Mouse (Mus musculus) midbrain, embryonic 14.5 days (tissue): ENCODE data around the gene 2310022A10Rik. TPM values are rescaled to one million over a fixed set of nuclear protein-coding genes. Genes with fewer than 3 reads are reported as not detected.
"Not testable (repeated sequence)": the region's sequence is repeated elsewhere in the genome, so short reads cannot be mapped to it uniquely, and the experiment has no call there.

ENCODE experiments used
- ATAC-seq: fragments of 200-750 bp; cut with Nextera tagmentation; 2 replicates; pipeline ENCODE4 v1.8.0; 2017; ENCODE audit warnings: moderate number of reproducible peaks, moderate library complexity; ENCODE audit not compliant: low FRiP score, low TSS enrichment
- DNase-seq: peaks from one replicate; pipeline ENCODE4 v3.0.0-alpha.2; 2015
- H3K27ac ChIP-seq: fragments of 300-500 bp; sonication (generic); replicated peaks from 2 replicates; pipeline ENCODE4 v1.5.1; 2014; ENCODE audit warnings: mild to moderate bottlenecking, low read depth, low read length, moderate library complexity
- H3K27me3 ChIP-seq: fragments of 300-500 bp; sonication (generic); 2 replicates; pipeline ENCODE4 v1.6.1; 2014; ENCODE audit warnings: low read length, control low read depth, mixed read lengths; ENCODE audit not compliant: control insufficient read depth, insufficient read depth
- H3K36me3 ChIP-seq: fragments of 300-500 bp; sonication (generic); 2 replicates; pipeline ENCODE4 v1.6.1; 2014; ENCODE audit warnings: low read length, control low read depth; ENCODE audit not compliant: control insufficient read depth, insufficient read depth
- H3K4me1 ChIP-seq: fragments of 300-500 bp; sonication (generic); 2 replicates; pipeline ENCODE4 v1.6.1; 2014; ENCODE audit warnings: mild to moderate bottlenecking, antibody characterized with exemption, low read length, control low read depth; ENCODE audit not compliant: control insufficient read depth, insufficient read depth
- H3K4me2 ChIP-seq: fragments of 300-500 bp; sonication (generic); 2 replicates; pipeline ENCODE4 v1.6.1; 2014; ENCODE audit warnings: mild to moderate bottlenecking, low read length, moderate library complexity
- H3K4me3 ChIP-seq: fragments of 300-500 bp; sonication (generic); replicated peaks from 2 replicates; pipeline ENCODE4 v1.5.1; 2014; ENCODE audit warnings: low read depth, low read length
- H3K9ac ChIP-seq: fragments of 300-500 bp; sonication (generic); replicated peaks from 2 replicates; pipeline ENCODE4 v1.6.1; 2014; ENCODE audit warnings: mild to moderate bottlenecking, low read length, moderate library complexity
- H3K9me3 ChIP-seq: fragments of 300-500 bp; sonication (generic); 2 replicates; pipeline ENCODE4 v1.6.1; 2016; ENCODE audit warnings: low read length, control low read depth, mixed read lengths; ENCODE audit not compliant: control insufficient read depth
- WGBS: fragments of 180-500 bp; shearing (Covaris S2); extraction: QIAGEN DNeasy Blood & Tissue Kit; methylation state at CpG from one replicate; pipeline ENCODE4 v1.1.7; 2014; 5-methylcytosine and 5-hydroxymethylcytosine counted together
- polyA plus RNA-seq: library from polyadenylated mRNA; unstranded; fragments of >200 nt; fragmentation: Nextera tagmentation; extraction: Ambion mirVana; gene quantifications from 2 replicates; pipeline ENCODE4 v1.2.1, GENCODE M21; 2014

The 2310022A10Rik gene
- polyA plus RNA-seq, 1 experiment from 2014 or later: 26.3 TPM

GRCm38 (mm10) chr7:27628190-27628589 is 75.2 kb downstream of the 2310022A10Rik start:
- DNase-seq: no peak
- no peak overlapping the region for H3K27ac ChIP-seq

GRCm38 (mm10) chr7:27628816-27629215 is 75.8 kb downstream of the 2310022A10Rik start:
- H3K36me3 ChIP-seq: peaks cover 66% of the 10 kb centered on the region
- ATAC-seq, DNase-seq: not testable (repeated sequence)

More at GRCm38 (mm10) chr7:27628190-27628589, 75.2 kb downstream of the 2310022A10Rik start:
- H3K27me3 ChIP-seq: no peaks in the 10 kb centered on the region
- H3K4me1 ChIP-seq: no peaks in the 10 kb centered on the region
- no peaks in the 10 kb centered on the region for H3K9me3 ChIP-seq
- no peak overlapping the region for H3K4me3 ChIP-seq
- H3K9ac ChIP-seq: no peak overlapping the region
- H3K4me2 ChIP-seq: no peak overlapping the region
- 96% methylated on average over 6 of the region's 6 CpGs for WGBS
- ATAC-seq: no peak
- peaks cover 67% of the 10 kb centered on the region for H3K36me3 ChIP-seq

GRCm38 (mm10) chr7:27631439-27631838 is 78.4 kb downstream of the 2310022A10Rik start:
- Histone ChIP-seq H3K27ac (no peak overlapping the region), H3K4me2 (no peak overlapping the region), H3K27me3 (no peaks in the 10 kb centered on the region), H3K9me3 (no peaks in the 10 kb centered on the region), H3K9ac (no peak overlapping the region), H3K4me1 (no peaks in the 10 kb centered on the region), H3K36me3 (peaks cover 66% of the 10 kb centered on the region), H3K4me3 (no peak overlapping the region)
- WGBS: 98% methylated on average over 4 of the region's 4 CpGs
- ATAC-seq: no peak
- no peak for DNase-seq

More at GRCm38 (mm10) chr7:27628816-27629215, 75.8 kb downstream of the 2310022A10Rik start:
- 97% methylated on average over 7 of the region's 7 CpGs for WGBS
- not testable (repeated sequence) for H3K4me1 ChIP-seq, H3K9ac ChIP-seq, H3K9me3 ChIP-seq, H3K27ac ChIP-seq, H3K4me3 ChIP-seq, H3K4me2 ChIP-seq, H3K27me3 ChIP-seq

Other genes starting within 250 kb of the 2310022A10Rik start
- gene Ltbp4, start 215.5 kb upstream of the 2310022A10Rik start, polyA plus RNA-seq: 6.4 and 7.4 TPM in 2 replicates
- 50.4 and 52.5 TPM in 2 replicates for gene Shkbp1, start 197.2 kb upstream of the 2310022A10Rik start, polyA plus RNA-seq
- gene Gm20479, start 195.8 kb upstream of the 2310022A10Rik start, polyA plus RNA-seq: not detected in 2 replicates
- gene Sptbn4, start 105.5 kb upstream of the 2310022A10Rik start, polyA plus RNA-seq: 4.1 and 4.7 TPM in 2 replicates
- gene Blvrb, start 105.3 kb upstream of the 2310022A10Rik start, polyA plus RNA-seq: 8.9 and 17.3 TPM in 2 replicates
- 6.6 and 9.8 TPM in 2 replicates for gene Sertad3, start 79.5 kb upstream of the 2310022A10Rik start, polyA plus RNA-seq
- 6.0 and 7.5 TPM in 2 replicates for gene Sertad1, start 66.3 kb upstream of the 2310022A10Rik start, polyA plus RNA-seq
- 0.77 and 0.97 TPM in 2 replicates for gene Prx, start 53.9 kb upstream of the 2310022A10Rik start, polyA plus RNA-seq
- gene Hipk4, start 30.0 kb upstream of the 2310022A10Rik start, polyA plus RNA-seq: 0.43 and 0.78 TPM in 2 replicates
- 114 and 134 TPM in 2 replicates for gene Pld3, start within 50 bp of the 2310022A10Rik start, polyA plus RNA-seq
- gene Akt2, start 38.3 kb downstream of the 2310022A10Rik start, polyA plus RNA-seq: 51.0 and 67.0 TPM in 2 replicates
- 71.3 and 104 TPM in 2 replicates for gene Ttc9b, start 100.7 kb downstream of the 2310022A10Rik start, polyA plus RNA-seq
- gene Map3k10, start 121.4 kb downstream of the 2310022A10Rik start, polyA plus RNA-seq: 19.0 and 24.0 TPM in 2 replicates
- gene Zfp607b, start 136.1 kb downstream of the 2310022A10Rik start, polyA plus RNA-seq: 15.1 and 15.5 TPM in 2 replicates
- 89.9 and 125 TPM in 2 replicates for gene Zfp60, start 178.2 kb downstream of the 2310022A10Rik start, polyA plus RNA-seq